Mouse (Mus musculus) midbrain, embryonic 14.5 days (tissue): ENCODE data around the gene Iqca. TPM values are rescaled to one million over a fixed set of nuclear protein-coding genes. Genes with fewer than 3 reads are reported as not detected.
A peak's percentile ranks its signal among the peaks of the same experiment; 100 is the strongest.

Experiments used
- ATAC-seq: fragments of 200-750 bp; cut with Nextera tagmentation; 2 replicates; pipeline ENCODE4 v1.8.0; 2017; ENCODE audit warnings: moderate number of reproducible peaks, moderate library complexity; ENCODE audit not compliant: low FRiP score, low TSS enrichment
- DNase-seq: peaks from one replicate; pipeline ENCODE4 v3.0.0-alpha.2; 2015
- H3K27ac ChIP-seq: fragments of 300-500 bp; sonication (generic); replicated peaks from 2 replicates; pipeline ENCODE4 v1.5.1; 2014; ENCODE audit warnings: mild to moderate bottlenecking, low read depth, low read length, moderate library complexity
- H3K27me3 ChIP-seq: fragments of 300-500 bp; sonication (generic); 2 replicates; pipeline ENCODE4 v1.6.1; 2014; ENCODE audit warnings: low read length, control low read depth, mixed read lengths; ENCODE audit not compliant: control insufficient read depth, insufficient read depth
- H3K36me3 ChIP-seq: fragments of 300-500 bp; sonication (generic); 2 replicates; pipeline ENCODE4 v1.6.1; 2014; ENCODE audit warnings: low read length, control low read depth; ENCODE audit not compliant: control insufficient read depth, insufficient read depth
- H3K4me1 ChIP-seq: fragments of 300-500 bp; sonication (generic); 2 replicates; pipeline ENCODE4 v1.6.1; 2014; ENCODE audit warnings: mild to moderate bottlenecking, antibody characterized with exemption, low read length, control low read depth; ENCODE audit not compliant: control insufficient read depth, insufficient read depth
- H3K4me2 ChIP-seq: fragments of 300-500 bp; sonication (generic); 2 replicates; pipeline ENCODE4 v1.6.1; 2014; ENCODE audit warnings: mild to moderate bottlenecking, low read length, moderate library complexity
- H3K4me3 ChIP-seq: fragments of 300-500 bp; sonication (generic); replicated peaks from 2 replicates; pipeline ENCODE4 v1.5.1; 2014; ENCODE audit warnings: low read depth, low read length
- H3K9ac ChIP-seq: fragments of 300-500 bp; sonication (generic); replicated peaks from 2 replicates; pipeline ENCODE4 v1.6.1; 2014; ENCODE audit warnings: mild to moderate bottlenecking, low read length, moderate library complexity
- H3K9me3 ChIP-seq: fragments of 300-500 bp; sonication (generic); 2 replicates; pipeline ENCODE4 v1.6.1; 2016; ENCODE audit warnings: low read length, control low read depth, mixed read lengths; ENCODE audit not compliant: control insufficient read depth
- WGBS: fragments of 180-500 bp; shearing (Covaris S2); extraction: QIAGEN DNeasy Blood & Tissue Kit; methylation state at CpG from one replicate; pipeline ENCODE4 v1.1.7; 2014; 5-methylcytosine and 5-hydroxymethylcytosine counted together
- polyA plus RNA-seq: library from polyadenylated mRNA; unstranded; fragments of >200 nt; fragmentation: Nextera tagmentation; extraction: Ambion mirVana; gene quantifications from 2 replicates; pipeline ENCODE4 v1.2.1, GENCODE M21; 2014

The Iqca gene
- 0.20 and 0.31 TPM in 2 replicates for polyA plus RNA-seq

DNA sequence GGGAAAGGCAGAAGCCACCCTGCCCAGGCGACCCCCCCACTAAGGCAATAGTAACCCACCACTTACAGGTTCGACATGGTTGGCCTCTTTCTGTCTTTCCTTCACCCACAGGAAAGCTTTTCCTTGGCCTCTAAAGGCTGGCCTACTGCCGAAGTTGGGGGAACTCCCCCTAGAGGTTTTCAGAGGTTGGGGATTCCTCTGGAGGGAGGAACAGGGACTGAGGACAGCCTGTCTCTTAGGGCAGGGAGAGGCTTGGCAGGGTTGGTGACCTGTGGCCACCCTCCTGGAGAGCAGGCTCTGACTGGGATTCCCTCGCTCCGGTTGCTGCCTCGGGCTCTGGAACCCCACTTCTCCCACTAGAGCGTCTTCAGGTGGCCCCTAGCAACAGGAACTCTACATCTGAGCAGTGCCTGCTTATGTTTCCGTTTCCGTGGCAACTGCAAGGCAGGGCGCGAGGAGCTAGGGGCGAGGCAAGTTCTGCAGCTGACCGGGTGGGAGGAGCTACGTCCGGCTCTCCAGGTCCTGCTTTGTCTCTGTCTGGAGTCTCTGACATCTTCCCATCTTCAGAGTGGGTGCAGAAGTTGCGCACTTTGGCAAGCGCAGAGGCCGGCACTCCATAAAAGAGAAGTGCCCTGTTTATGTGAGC, at the start of gene Iqca:
Iqca (minus strand) TSS at position 303 of the 646 bp plus-strand sequence.
- no peaks in the 10 kb centered on the region for H3K27me3 ChIP-seq
- peak; percentile 84; the same call in 1 of the 2 replicates for ATAC-seq

DNA sequence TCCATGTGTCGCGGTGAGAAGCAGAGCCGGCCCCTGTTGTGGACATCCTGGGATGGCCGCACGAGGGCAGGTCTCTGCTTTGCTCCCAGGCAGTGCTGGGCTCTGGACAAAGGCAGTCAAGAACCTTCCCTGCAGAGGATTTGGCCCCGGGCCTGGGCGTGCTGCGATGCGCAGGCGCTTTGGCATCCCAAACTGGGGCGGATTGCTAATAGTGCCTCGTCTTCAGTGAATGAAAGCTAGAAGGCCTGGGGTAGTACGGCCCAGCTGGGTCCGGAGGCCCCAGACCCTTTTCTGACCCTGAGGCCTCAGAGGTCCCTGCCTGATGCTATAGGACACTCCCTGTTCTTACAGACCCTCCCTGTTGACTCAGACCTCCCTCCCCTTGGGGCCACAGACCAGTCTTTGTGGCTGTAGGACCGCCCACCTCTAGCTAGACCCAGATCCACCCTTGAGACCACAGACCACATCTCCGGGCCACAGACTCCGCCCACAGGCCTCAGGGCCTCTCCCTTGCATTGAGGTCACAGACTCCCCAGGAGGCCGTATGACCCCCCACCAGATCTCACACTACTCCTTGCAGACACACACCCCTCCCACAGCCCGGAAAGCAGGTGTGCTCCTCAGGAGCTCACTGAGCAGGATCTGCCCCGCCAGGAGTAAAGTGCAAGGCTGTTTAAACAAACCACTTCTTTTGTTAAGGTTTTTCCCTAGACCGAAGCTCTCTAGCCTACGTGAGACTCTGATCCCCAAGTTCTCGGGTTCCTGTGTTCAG, 49.2 kb upstream of the Iqca start:
- Histone ChIP-seq H3K4me2 (peak overlapping the region; percentile 63), H3K9ac (no peak overlapping the region), H3K4me3 (no peak overlapping the region), H3K4me1 (peaks cover 28% of the 10 kb centered on the region), H3K27me3 (peaks cover 14% of the 10 kb centered on the region), H3K27ac (no peak overlapping the region), H3K36me3 (no peaks in the 10 kb centered on the region), H3K9me3 (peaks cover 3% of the 10 kb centered on the region; the same call in 1 of the 2 replicates)
- DNase-seq, result peak; percentile 79
- peak; percentile 49; the same call in 1 of the 2 replicates for ATAC-seq
- 5% methylated on average over 23 of the region's 23 CpGs for WGBS

More for the DNA sequence above, at the start of gene Iqca:
- Histone ChIP-seq H3K4me1 (peaks cover 9% of the 10 kb centered on the region), H3K4me3 (0 out of 2 replicates have a peak within 1 kb of the TSS, but pooled peaks have one; percentile 12), H3K4me2 (peak within 1 kb of the TSS; percentile 50), H3K36me3 (no peaks in the 10 kb centered on the region), H3K9ac (0 out of 2 replicates have a peak within 1 kb of the TSS, but pooled peaks have one; percentile 2), H3K9me3 (no peaks in the 10 kb centered on the region), H3K27ac (peak within 1 kb of the TSS; percentile 9; the same call in 1 of the 2 replicates)
- DNase-seq, result peak; percentile 88
- 3% methylated on average over 18 of the region's 18 CpGs for WGBS

DNA sequence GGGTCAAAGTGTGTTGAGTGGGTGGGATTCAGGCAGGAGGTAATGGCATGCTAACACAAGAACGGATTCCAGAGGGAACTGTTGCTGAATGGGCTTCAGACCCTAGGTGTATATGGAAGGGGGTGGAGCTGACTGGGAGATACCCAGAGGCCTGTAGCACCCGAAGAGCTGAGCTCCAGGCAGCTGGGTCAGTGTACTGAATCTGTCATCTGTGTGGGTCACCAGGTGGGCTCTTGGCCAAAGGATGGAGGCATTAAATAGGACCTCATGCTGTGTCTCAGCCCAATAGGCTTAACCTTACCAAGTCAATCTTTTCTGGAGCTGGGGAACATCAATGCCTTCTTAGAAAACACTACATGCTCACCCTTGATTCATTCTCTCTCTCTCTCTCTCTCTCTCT, 48.5 kb upstream of the Iqca start:
- H3K27me3 ChIP-seq, result peaks cover 14% of the 10 kb centered on the region
- DNase-seq, result no peak
- H3K4me3 ChIP-seq, result no peak overlapping the region
- peaks cover 3% of the 10 kb centered on the region; the same call in 1 of the 2 replicates for H3K9me3 ChIP-seq
- H3K9ac ChIP-seq, result no peak overlapping the region
- no peak overlapping the region; the same call in 1 of the 2 replicates for H3K4me2 ChIP-seq
- no peak overlapping the region for H3K27ac ChIP-seq
- no peak for ATAC-seq
- peaks cover 21% of the 10 kb centered on the region for H3K4me1 ChIP-seq
- H3K36me3 ChIP-seq, result no peaks in the 10 kb centered on the region
- 58% methylated on average over 2 of the region's 2 CpGs for WGBS

DNA sequence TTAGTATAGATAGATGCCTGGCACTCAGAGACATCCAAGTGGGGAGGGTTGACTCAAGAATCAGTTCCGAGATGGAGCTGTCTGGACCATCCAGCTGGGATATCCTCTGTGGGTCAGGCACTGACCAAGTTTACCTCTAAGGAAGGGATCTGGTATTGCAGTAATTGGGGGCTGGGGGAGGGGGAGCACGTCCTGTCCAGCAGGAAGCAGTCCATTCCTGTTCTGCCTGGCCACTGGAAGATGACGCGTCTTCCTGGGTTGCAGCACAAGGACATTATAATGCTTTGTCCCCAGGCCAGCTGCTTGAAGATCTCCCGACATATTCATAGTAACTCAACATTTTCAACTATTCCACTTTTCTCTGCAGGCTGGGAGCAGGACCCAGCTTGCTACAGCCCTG, 48.0 kb upstream of the Iqca start:
- Histone ChIP-seq H3K4me1 (peaks cover 17% of the 10 kb centered on the region), H3K4me3 (no peak overlapping the region), H3K9ac (no peak overlapping the region), H3K27me3 (peaks cover 14% of the 10 kb centered on the region), H3K9me3 (peaks cover 3% of the 10 kb centered on the region; the same call in 1 of the 2 replicates), H3K4me2 (no peak overlapping the region), H3K27ac (no peak overlapping the region), H3K36me3 (no peaks in the 10 kb centered on the region)
- WGBS, result 93% methylated on average over 5 of the region's 5 CpGs
- DNase-seq (no peak), ATAC-seq (no peak)

DNA sequence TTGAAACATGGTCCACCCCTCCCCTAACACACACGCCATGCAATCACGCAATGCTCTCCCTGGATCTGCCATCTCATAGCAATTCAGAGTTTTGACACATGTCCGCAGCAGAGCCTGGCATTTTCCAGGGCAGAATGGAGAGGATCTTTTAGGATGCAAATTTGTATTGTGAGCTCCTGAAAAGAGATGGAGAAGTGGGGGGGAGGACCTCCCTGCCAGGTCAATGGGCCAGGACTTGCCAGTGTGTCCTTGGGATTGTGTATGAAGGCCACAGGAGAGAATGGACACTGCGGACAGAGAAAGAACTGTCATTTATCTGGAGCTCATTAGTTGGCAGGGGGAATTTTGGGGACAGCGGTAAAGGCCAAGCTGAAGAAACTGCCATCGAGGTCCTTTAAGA, 35.8 kb upstream of the Iqca start:
- Histone ChIP-seq H3K4me2 (no peak overlapping the region), H3K27me3 (no peaks in the 10 kb centered on the region), H3K4me3 (no peak overlapping the region), H3K27ac (no peak overlapping the region), H3K36me3 (no peaks in the 10 kb centered on the region), H3K4me1 (peaks cover 9% of the 10 kb centered on the region; the same call in 1 of the 2 replicates), H3K9me3 (no peaks in the 10 kb centered on the region; the same call in 1 of the 2 replicates), H3K9ac (no peak overlapping the region)
- WGBS, result 19% methylated on average over 6 of the region's 6 CpGs
- ATAC-seq, result no peak
- DNase-seq, result no peak

DNA sequence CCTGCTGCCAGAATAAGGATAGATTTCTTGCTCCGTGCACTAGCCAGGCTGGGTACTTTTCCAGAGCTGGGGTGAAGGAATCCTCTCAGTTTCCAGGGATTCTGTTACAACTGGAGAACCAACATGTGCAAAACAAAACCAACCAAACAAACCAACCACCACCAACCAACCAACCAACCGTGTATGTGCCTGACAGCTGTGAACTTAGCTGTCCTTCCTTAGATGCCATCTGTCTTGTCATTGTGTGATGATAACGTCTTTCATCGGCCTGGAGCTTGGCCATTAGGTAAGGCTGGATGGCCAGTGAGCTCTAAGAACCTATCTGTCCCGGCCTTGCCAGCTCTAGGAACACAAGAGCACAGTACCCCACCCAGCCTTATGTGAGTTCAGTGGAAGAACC, 33.7 kb upstream of the Iqca start:
- Histone ChIP-seq H3K9me3 (no peaks in the 10 kb centered on the region; the same call in 1 of the 2 replicates), H3K4me2 (no peak overlapping the region), H3K4me3 (no peak overlapping the region), H3K27me3 (no peaks in the 10 kb centered on the region), H3K36me3 (no peaks in the 10 kb centered on the region), H3K27ac (no peak overlapping the region), H3K9ac (no peak overlapping the region), H3K4me1 (peaks cover 9% of the 10 kb centered on the region; the same call in 1 of the 2 replicates)
- WGBS, result 96% methylated on average over 5 of the region's 5 CpGs
- DNase-seq (no peak), ATAC-seq (no peak)

DNA sequence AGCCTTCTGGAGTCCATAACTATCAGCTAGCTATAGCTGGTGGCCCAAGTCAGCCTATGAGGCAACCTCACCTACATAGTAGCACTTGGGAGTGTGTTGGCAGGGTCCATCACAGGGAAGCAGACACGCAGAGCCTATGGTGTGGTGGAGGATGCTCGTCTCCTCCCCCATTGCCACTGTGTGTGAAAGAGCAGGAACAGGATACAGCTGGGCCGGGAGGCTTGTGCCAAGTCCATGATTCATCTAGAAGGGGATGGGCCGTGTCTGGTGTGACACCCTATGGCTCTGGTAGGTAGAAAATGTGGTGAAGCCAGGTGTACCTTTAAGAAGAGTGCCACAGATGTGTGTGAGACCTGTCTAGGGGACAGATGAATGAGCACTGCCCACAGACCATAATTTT, 33.0 kb upstream of the Iqca start:
- no peak overlapping the region for H3K9ac ChIP-seq
- no peaks in the 10 kb centered on the region for H3K27me3 ChIP-seq
- no peak overlapping the region for H3K27ac ChIP-seq
- peaks cover 9% of the 10 kb centered on the region; the same call in 1 of the 2 replicates for H3K4me1 ChIP-seq
- no peak overlapping the region for H3K4me2 ChIP-seq
- 87% methylated on average over 4 of the region's 4 CpGs for WGBS
- no peaks in the 10 kb centered on the region for H3K36me3 ChIP-seq
- no peaks in the 10 kb centered on the region; the same call in 1 of the 2 replicates for H3K9me3 ChIP-seq
- DNase-seq (no peak), ATAC-seq (no peak)
- H3K4me3 ChIP-seq, result no peak overlapping the region

DNA sequence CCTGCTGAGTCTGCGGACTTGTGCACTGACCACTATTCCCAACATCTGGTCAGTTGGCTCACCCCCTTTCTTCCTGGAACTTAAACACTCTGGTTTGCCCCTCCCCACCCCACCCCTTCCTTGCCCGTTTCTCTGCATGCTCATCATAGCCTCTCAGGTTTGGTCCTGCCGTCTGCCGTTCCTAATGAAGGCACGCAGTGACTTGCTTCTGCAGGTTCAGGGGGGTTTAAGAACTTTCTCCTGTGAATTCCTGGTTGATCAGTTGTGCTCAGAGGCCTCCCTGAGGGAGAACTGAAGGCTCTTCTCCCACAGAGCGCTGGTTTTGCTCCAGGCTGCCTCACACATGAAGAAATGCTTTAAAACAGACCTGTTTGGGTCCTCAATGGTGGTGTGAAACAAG, 30.4 kb upstream of the Iqca start:
- Histone ChIP-seq H3K4me1 (no peaks in the 10 kb centered on the region), H3K9ac (no peak overlapping the region), H3K36me3 (no peaks in the 10 kb centered on the region), H3K27me3 (no peaks in the 10 kb centered on the region), H3K9me3 (no peaks in the 10 kb centered on the region; the same call in 1 of the 2 replicates), H3K4me3 (no peak overlapping the region), H3K4me2 (no peak overlapping the region), H3K27ac (no peak overlapping the region)
- WGBS, result 67% methylated on average over 6 of the region's 6 CpGs
- ATAC-seq (no peak), DNase-seq (no peak)
